Mouse (Mus musculus): ENCODE results near the gene Vmn1r193. TPM values are rescaled to one million over a fixed set of nuclear protein-coding genes. Genes with fewer than 3 reads are reported as not detected.
"Not testable (repeated sequence)": the region's sequence is repeated elsewhere in the genome, so short reads cannot be mapped to it uniquely, and the experiment has no call there.

Gene Vmn1r193
- polyA plus RNA-seq (2015; fragmentation: Nextera tagmentation; extraction: Ambion mirVana) = not detected in 2 replicates

DNA sequence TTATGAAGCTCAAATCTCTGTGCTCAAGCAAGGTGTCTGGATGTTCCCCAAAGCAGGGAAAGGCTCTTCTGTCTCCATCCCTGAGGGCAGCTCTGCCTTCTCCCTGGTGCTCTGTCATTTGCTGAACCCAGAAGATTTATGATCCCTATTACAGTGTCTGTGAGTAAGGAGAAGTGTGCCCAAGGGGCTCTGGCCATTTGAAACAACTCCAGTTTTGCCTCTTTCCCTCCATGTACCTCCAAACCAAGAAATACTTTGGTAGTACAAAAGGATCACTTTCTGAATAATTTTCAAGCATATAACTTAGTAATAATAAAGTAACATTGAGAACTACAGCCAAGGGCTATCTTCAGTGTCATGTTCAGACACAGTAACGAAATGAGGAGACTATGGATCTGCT is at the start of gene Vmn1r193:
Gene Vmn1r193 (minus strand): TSS at position 101 of the 400 bp plus-strand sequence.
- not testable (repeated sequence) for H3K27ac ChIP-seq (replicated peaks); H3K4me2 ChIP-seq; H3K4me1 ChIP-seq (replicated peaks); ATAC-seq (ENCODE audit: low read depth); H3K9me3 ChIP-seq; H3K4me3 ChIP-seq; H3K9ac ChIP-seq; H3K27me3 ChIP-seq; H3K36me3 ChIP-seq
- WGBS = 84% methylated on average over 1 of the region's 1 CpGs

GRCm38 (mm10) chr13:22271721-22272120 is 48.8 kb upstream of the Vmn1r193 start:
- Histone ChIP-seq H3K27ac (replicated peaks) (no peak overlapping the region), H3K9me3 (no peaks in the 10 kb centered on the region), H3K9ac (no peak overlapping the region), H3K4me1 (replicated peaks) (no peaks in the 10 kb centered on the region), H3K4me2 (no peak overlapping the region), H3K27me3 (no peaks in the 10 kb centered on the region), H3K4me3 (no peak overlapping the region), H3K36me3 (no peaks in the 10 kb centered on the region)
- 49% methylated on average over 2 of the region's 2 CpGs for WGBS
- no peak for ATAC-seq (ENCODE audit: low read depth)

DNA sequence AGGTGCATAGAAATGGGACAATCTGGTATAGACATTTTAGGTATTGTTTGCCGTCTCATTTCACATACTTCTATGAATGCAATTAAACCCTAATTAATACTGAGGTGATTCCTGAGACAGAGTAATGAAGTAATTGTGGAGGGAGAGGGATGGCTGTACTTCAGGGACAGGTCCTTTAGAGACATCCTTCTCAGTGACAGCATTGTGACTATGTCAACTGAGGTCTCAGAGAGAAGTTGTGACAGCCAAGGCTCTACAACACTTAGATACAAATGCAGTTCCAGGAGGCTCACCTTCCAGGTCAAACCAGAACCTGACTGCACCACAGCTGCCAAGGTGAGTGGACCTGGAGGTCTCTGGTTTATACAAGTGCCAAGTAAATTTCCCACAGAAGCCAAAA is 47.3 kb upstream of the Vmn1r193 start, which contains the start of gene Vmn1r195:
Gene Vmn1r195 (plus strand): TSS at position 301 of the 400 bp plus-strand sequence.
- WGBS = 94% methylated on average over 1 of the region's 1 CpGs
- not testable (repeated sequence) for H3K4me2 ChIP-seq; H3K27me3 ChIP-seq; H3K9ac ChIP-seq; ATAC-seq (ENCODE audit: low read depth); H3K9me3 ChIP-seq; H3K36me3 ChIP-seq; H3K4me3 ChIP-seq; H3K27ac ChIP-seq (replicated peaks); H3K4me1 ChIP-seq (replicated peaks)

DNA sequence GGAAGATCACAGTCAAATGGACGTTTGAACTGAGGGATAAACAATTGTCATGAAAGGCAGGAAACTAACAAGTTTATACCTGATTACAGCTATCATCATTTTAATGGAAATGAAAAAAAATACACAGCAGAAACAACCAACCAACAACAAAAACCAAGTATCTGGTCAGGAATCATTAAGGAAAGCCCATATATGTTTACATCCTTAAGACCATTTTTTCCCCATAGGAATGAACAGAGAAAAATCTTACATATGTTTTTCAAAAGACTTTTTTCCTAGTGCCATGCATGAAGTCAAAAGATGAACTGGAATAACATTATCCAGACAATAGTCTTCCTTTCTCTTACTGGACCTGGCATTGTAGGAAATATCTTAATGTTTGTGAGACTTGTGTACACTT is 21.0 kb upstream of the Vmn1r193 start, which contains the start of gene Vmn1r194:
Gene Vmn1r194 (plus strand): TSS at position 301 of the 400 bp plus-strand sequence.
- H3K4me1 ChIP-seq (replicated peaks) = no peaks in the 10 kb centered on the region
- 71% methylated on average over 1 of the region's 1 CpGs for WGBS
- no peaks in the 10 kb centered on the region for H3K9me3 ChIP-seq
- no peak within 1 kb of the TSS for H3K27ac ChIP-seq (replicated peaks)
- no peak within 1 kb of the TSS for H3K4me2 ChIP-seq
- no peak within 1 kb of the TSS for H3K9ac ChIP-seq
- H3K36me3 ChIP-seq = no peaks in the 10 kb centered on the region
- no peaks in the 10 kb centered on the region for H3K27me3 ChIP-seq
- no peak for ATAC-seq (ENCODE audit: low read depth)
- H3K4me3 ChIP-seq = no peak within 1 kb of the TSS

- not testable (repeated sequence) for H3K27me3 ChIP-seq; H3K4me1 ChIP-seq (replicated peaks); H3K36me3 ChIP-seq; H3K4me3 ChIP-seq; H3K9ac ChIP-seq; H3K9me3 ChIP-seq; ATAC-seq (ENCODE audit: low read depth); H3K27ac ChIP-seq (replicated peaks); H3K4me2 ChIP-seq
- WGBS = 75% methylated on average over 3 of the region's 3 CpGs
Observed at GRCm38 (mm10) chr13:22192756-22193155, 30.2 kb downstream of the Vmn1r193 start.

DNA sequence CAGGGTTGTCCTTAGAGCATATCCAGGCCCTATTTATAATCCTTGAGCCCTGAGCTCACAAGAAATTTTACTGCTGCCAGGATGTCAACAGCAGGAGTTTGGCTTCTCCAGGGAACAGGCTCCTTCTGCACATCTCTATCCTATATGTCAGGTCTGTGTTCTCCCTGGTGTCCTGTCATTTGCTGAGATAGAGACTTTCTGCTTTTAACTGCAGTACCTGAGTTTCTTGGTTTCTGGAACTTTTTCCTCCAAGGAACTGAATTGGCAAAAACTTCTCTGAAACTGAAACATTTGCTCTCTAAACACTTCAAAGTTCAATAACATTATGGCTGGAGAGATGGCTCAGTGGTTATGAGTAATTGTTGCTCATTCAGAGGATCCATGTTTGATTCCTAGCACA is 31.9 kb downstream of the Vmn1r193 start, which contains the start of gene Vmn1r192:
Gene Vmn1r192 (minus strand): TSS at position 101 of the 400 bp plus-strand sequence.
- Histone ChIP-seq H3K27me3 (no peaks in the 10 kb centered on the region), H3K4me2 (no peak within 1 kb of the TSS), H3K9ac (no peak within 1 kb of the TSS), H3K27ac (replicated peaks) (no peak within 1 kb of the TSS), H3K36me3 (no peaks in the 10 kb centered on the region), H3K9me3 (no peaks in the 10 kb centered on the region), H3K4me1 (replicated peaks) (no peaks in the 10 kb centered on the region), H3K4me3 (no peak within 1 kb of the TSS)
- ATAC-seq (ENCODE audit: low read depth) = no peak

DNA sequence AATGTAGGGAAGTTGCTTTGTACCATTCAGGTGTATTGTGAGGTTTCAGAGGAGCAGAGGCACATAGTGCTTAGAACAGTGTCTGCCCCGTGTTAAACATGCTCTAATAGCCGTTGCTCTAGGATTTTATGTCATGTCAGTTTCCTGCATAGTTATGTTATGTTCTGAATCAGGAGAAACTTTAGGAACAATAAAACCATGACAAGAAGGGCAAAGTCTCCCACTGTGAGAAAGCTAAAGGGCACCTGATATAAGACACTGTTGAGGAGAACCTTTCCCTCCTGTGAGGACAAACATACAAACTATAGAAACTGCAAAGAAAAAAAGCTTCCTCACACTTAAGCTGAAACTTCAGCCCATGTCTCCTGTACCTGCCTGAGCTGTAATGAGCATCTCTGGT is 32.6 kb downstream of the Vmn1r193 start:
- Histone ChIP-seq H3K27me3 (no peaks in the 10 kb centered on the region), H3K9ac (no peak overlapping the region), H3K36me3 (no peaks in the 10 kb centered on the region), H3K4me3 (no peak overlapping the region), H3K4me2 (no peak overlapping the region), H3K4me1 (replicated peaks) (no peaks in the 10 kb centered on the region), H3K27ac (replicated peaks) (no peak overlapping the region), H3K9me3 (no peaks in the 10 kb centered on the region)
- ATAC-seq (ENCODE audit: low read depth) = no peak
- WGBS = 75% methylated on average over 2 of the region's 2 CpGs

DNA sequence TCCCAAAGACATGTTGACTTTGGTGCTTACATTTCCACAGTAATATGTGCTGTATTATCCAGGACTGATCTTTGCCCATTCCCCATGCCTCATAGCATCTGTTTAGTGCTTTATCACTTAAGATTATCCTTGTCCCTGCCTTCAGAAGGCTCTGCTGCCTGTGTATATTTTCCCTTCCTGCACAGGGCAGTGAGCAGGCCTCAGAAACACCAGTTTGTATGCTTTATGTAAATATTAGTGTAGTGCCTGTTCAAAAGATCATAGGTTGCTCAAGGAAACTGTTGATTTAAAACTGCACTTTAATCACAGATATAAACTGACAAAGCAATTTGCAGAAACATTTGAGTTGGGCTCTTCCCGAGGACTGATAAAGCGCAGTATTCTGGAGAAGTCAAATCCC is 33.6 kb downstream of the Vmn1r193 start:
- Histone ChIP-seq H3K9me3 (no peaks in the 10 kb centered on the region), H3K36me3 (no peaks in the 10 kb centered on the region), H3K4me1 (replicated peaks) (no peaks in the 10 kb centered on the region), H3K4me2 (no peak overlapping the region), H3K27me3 (no peaks in the 10 kb centered on the region), H3K9ac (no peak overlapping the region), H3K27ac (replicated peaks) (no peak overlapping the region), H3K4me3 (no peak overlapping the region)
- WGBS = 91% methylated on average over 2 of the region's 2 CpGs
- no peak for ATAC-seq (ENCODE audit: low read depth)

- H3K27me3 ChIP-seq = no peaks in the 10 kb centered on the region
- no peak for ATAC-seq (ENCODE audit: low read depth)
- 78% methylated on average over 1 of the region's 1 CpGs for whole genome bisulfite sequencing
- H3K9ac ChIP-seq = no peak within 1 kb of the TSS
- no peaks in the 10 kb centered on the region for H3K36me3 ChIP-seq
- H3K4me2 ChIP-seq = no peak within 1 kb of the TSS
- no peak within 1 kb of the TSS for H3K4me3 ChIP-seq
- no peak within 1 kb of the TSS for H3K27ac ChIP-seq (replicated peaks)
- no peaks in the 10 kb centered on the region for H3K9me3 ChIP-seq
- H3K4me1 ChIP-seq (replicated peaks) = no peaks in the 10 kb centered on the region
Observed at GRCm38 (mm10) chr13:22183869-22184268, 39.1 kb downstream of the Vmn1r193 start, which contains the start of gene Vmn1r191. TSS of gene Vmn1r191 (minus strand) at chr13:22183969.

- Histone ChIP-seq H3K4me2 (no peak overlapping the region), H3K9me3 (peaks cover 16% of the 10 kb centered on the region), H3K4me3 (no peak overlapping the region), H3K27me3 (no peaks in the 10 kb centered on the region), H3K4me1 (replicated peaks) (no peaks in the 10 kb centered on the region), H3K27ac (replicated peaks) (no peak overlapping the region), H3K9ac (no peak overlapping the region), H3K36me3 (no peaks in the 10 kb centered on the region)
- no peak for ATAC-seq (ENCODE audit: low read depth)
- 95% methylated on average over 15 of the region's 15 CpGs for WGBS
Observed at GRCm38 (mm10) chr13:22168416-22168815, 54.5 kb downstream of the Vmn1r193 start.

Small RNAs within 50 kb of the gene (microRNA-seq; reads per million reads assigned to microRNA genes)
- not detected for gene Gm23282
- not detected for gene Gm25084

Other genes with a start within 250 kb of the Vmn1r193 start
- not detected in 2 replicates for gene Pom121l2, start 242.0 kb downstream of the Vmn1r193 start, polyA plus RNA-seq (2015; fragmentation: Nextera tagmentation; extraction: Ambion mirVana)
- gene Prss16, start 213.4 kb downstream of the Vmn1r193 start, polyA plus RNA-seq (2015; fragmentation: Nextera tagmentation; extraction: Ambion mirVana) = 0.17 and 0.18 TPM in 2 replicates
- gene Hist1h2ah, start 187.6 kb downstream of the Vmn1r193 start, polyA plus RNA-seq (2015; fragmentation: Nextera tagmentation; extraction: Ambion mirVana) = 1.7 TPM in 1 of 2 replicates, not detected in the other
- gene Hist1h2bk, start 187.3 kb downstream of the Vmn1r193 start, polyA plus RNA-seq (2015; fragmentation: Nextera tagmentation; extraction: Ambion mirVana) = 2.5 and 3.8 TPM in 2 replicates
- gene Hist1h4i, start 181.8 kb downstream of the Vmn1r193 start, polyA plus RNA-seq (2015; fragmentation: Nextera tagmentation; extraction: Ambion mirVana) = 8.8 and 10.1 TPM in 2 replicates
- gene Hist1h2ag, start 180.2 kb downstream of the Vmn1r193 start, polyA plus RNA-seq (2015; fragmentation: Nextera tagmentation; extraction: Ambion mirVana) = 8.4 and 11.4 TPM in 2 replicates
- 2.7 and 3.3 TPM in 2 replicates for gene Hist1h2bj, start 179.9 kb downstream of the Vmn1r193 start, polyA plus RNA-seq (2015; fragmentation: Nextera tagmentation; extraction: Ambion mirVana)
- not detected in 2 replicates for gene Vmn1r188, start 138.7 kb downstream of the Vmn1r193 start, polyA plus RNA-seq (2015; fragmentation: Nextera tagmentation; extraction: Ambion mirVana)
- not detected in 2 replicates for gene Vmn1r189, start 117.3 kb downstream of the Vmn1r193 start, polyA plus RNA-seq (2015; fragmentation: Nextera tagmentation; extraction: Ambion mirVana)
- gene Vmn1r191, start 39.2 kb downstream of the Vmn1r193 start, polyA plus RNA-seq (2015; fragmentation: Nextera tagmentation; extraction: Ambion mirVana) = not detected in 2 replicates
- not detected in 2 replicates for gene Vmn1r192, start 32.0 kb downstream of the Vmn1r193 start, polyA plus RNA-seq (2015; fragmentation: Nextera tagmentation; extraction: Ambion mirVana)
- gene Vmn1r194, start 21.1 kb upstream of the Vmn1r193 start, polyA plus RNA-seq (2015; fragmentation: Nextera tagmentation; extraction: Ambion mirVana) = not detected in 2 replicates
- not detected in 2 replicates for gene Vmn1r195, start 47.4 kb upstream of the Vmn1r193 start, polyA plus RNA-seq (2015; fragmentation: Nextera tagmentation; extraction: Ambion mirVana)
- gene Vmn1r196, start 66.8 kb upstream of the Vmn1r193 start, polyA plus RNA-seq (2015; fragmentation: Nextera tagmentation; extraction: Ambion mirVana) = not detected in 2 replicates
- gene Vmn1r197, start 101.4 kb upstream of the Vmn1r193 start, polyA plus RNA-seq (2015; fragmentation: Nextera tagmentation; extraction: Ambion mirVana) = not detected in 2 replicates
- not detected in 2 replicates for gene Vmn1r198, start 127.2 kb upstream of the Vmn1r193 start, polyA plus RNA-seq (2015; fragmentation: Nextera tagmentation; extraction: Ambion mirVana)
- gene Vmn1r199, start 156.7 kb upstream of the Vmn1r193 start, polyA plus RNA-seq (2015; fragmentation: Nextera tagmentation; extraction: Ambion mirVana) = not detected in 2 replicates
- not detected in 2 replicates for gene Vmn1r200, start 167.2 kb upstream of the Vmn1r193 start, polyA plus RNA-seq (2015; fragmentation: Nextera tagmentation; extraction: Ambion mirVana)
- not detected in 2 replicates for gene Vmn1r201, start 248.8 kb upstream of the Vmn1r193 start, polyA plus RNA-seq (2015; fragmentation: Nextera tagmentation; extraction: Ambion mirVana)

All from neural tube, embryonic 13.5 days (tissue).